Mouse (Mus musculus) spleen, adult 2 months (tissue): ENCODE data around the gene Gm14569.

Experiments used
- CTCF ChIP-seq: fragments of 200-500 bp; IDR thresholded peaks from 2 replicates; pipeline ENCODE4 v1.5.1; 2011; ENCODE audit warnings: mild to moderate bottlenecking, inconsistent platforms; ENCODE audit not compliant: insufficient read depth, insufficient read length, insufficient replicate concordance; ENCODE audit errors: extremely low read depth
- POLR2A ChIP-seq: fragments of 200-500 bp; IDR thresholded peaks from 2 replicates; pipeline ENCODE4 v1.6.1; 2011; ENCODE audit warnings: low read depth, low read length, inconsistent platforms

- no peak for TF ChIP-seq CTCF
- no peak for TF ChIP-seq POLR2A
These were observed 22.1 kb upstream of the Gm14569 start for GRCm38 (mm10) chrX:36513726-36514125.
